Mouse (Mus musculus) cerebellum, adult 8-10 months (tissue): ENCODE results near the gene Olfr514.

Experiments used
- DNase-seq: peaks from one replicate; pipeline ENCODE4 v3.0.0; 2022

Gene Olfr514

DNA sequence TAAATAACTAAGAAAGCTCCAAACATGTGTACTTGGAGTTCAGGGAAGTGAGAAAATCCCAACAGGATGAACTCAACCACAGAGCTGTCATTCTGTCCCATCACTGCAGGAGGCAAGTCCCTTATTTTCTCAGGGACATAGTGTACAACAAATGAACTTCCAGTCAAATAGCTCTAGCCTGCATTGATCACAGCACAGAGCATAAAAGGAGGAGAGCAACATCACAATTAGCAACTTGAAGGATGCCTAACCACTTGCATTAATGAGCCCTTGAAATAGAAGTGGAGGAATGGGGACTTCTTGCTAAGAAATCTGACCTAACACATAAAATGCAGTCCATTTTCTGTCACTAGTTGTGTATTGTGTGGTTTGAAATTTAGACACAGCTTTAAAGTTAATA lies at the start of gene Olfr514:
Gene Olfr514, minus strand, starts transcription at position 101 of the 400 bp plus-strand sequence.
- no peak for DNase-seq

DNA sequence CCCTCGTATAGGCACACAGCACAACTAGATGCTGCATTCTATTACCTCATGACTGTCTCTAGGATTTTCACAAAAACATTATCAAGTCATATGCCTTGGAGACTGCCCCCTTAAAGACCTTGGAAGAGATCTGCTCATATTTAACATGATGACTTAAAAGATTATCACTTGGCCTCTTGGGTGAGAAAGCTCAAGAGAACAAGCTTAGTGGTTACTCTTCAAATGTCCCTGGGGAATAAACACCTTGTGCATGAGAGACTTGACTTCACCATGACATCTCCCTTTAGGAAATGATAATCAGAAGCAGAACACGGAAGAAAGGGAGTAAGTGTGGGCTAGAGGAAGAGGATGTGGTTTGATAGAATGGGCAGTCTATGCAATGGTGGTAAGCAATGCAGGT lies 46.5 kb upstream of the Olfr514 start, which contains the start of gene Olfr517:
Gene Olfr517, minus strand, starts transcription at position 101 of the 400 bp plus-strand sequence.
- DNase-seq, result no peak

DNA sequence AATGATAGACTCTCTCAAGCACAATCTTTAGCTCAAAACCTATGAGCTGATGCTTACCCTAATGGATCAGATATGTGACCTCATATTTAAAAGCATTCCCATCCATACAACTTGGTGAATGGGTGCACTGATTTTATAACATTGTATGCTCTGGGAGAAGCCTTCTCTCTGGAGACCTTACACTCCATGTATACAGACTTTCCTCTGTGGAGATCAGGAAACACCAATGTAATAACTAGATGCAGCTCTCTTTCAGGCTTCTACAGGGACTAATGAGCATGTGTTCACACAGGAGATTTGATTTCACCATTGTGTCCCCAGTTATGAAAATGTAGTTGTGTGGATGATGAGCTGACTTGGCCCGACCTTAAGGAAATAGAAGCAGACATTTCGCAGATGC lies 24.6 kb upstream of the Olfr514 start, which contains the start of gene Olfr516:
Gene Olfr516, minus strand, starts transcription at position 101 of the 400 bp plus-strand sequence.
- DNase-seq, result no peak

DNA sequence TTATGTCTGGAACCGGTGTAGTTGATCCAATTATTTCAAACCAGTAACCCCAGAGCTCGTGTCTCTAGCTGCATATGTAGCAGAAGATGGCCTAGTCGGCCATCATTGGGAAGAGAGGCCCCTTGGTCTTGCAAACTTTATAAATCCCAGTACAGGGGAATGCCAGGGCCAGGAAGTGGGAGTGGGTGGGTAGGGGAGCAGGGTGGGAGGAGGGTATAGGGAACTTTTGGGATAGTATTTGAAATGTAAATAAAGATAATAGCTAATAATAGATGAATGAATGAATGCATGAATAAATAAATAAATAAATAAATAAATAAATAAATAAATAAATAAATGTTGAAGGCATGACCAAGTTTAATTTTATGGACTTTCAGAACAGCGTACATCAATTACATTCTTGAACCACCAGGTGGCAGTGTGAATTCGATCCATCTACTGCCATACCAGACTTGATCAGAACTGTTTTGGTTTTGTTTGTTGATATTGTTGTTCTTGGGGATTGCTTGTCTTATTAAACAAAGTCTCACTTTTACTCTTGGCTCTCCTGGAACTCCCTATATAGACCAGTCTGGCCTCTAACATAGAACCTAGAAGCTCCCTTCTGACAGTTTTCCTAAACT lies 11.1 kb downstream of the Olfr514 start:
- peak; percentile 17 for DNase-seq

DNA sequence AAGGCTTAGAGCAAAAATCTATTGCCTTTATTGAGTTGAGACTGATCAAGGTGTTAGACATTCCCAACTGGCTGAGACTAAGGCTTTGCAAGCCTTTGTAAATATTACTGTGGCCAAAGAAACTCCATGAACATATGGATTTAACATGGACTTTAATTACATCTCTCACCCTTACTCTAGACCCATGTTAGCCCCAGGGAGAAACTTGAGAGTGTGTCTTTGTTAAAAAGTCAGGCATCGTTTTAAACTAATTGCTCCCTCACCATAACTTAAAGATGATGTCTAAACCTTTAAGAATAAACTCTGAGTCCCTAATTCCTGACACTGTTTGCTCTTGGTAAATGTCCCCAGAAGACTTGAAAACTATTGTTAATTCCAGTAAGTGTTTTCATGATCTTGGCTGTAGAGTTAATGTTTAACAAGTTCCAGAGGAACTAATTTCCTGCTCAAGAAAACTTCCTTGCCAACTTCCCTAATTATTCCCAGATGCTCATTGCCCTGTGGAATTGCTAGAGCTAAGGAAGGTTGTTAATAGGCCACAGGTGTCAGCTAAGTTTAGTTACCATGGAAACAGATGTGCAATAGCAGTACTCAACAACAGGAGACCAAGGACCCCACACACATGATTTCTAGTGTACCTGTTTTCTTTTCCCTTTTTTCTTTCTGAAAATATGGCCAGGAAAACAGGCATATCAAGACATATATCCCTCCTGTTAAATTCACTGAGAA lies 28.4 kb downstream of the Olfr514 start:
- no peak for DNase-seq
